Mouse (Mus musculus) gastrocnemius, adult 2 months (tissue): Measurements from ENCODE around the gene Pus3. TPM values are rescaled to one million over a fixed set of nuclear protein-coding genes. Genes with fewer than 3 reads are reported as not detected.

Source experiments
- DNase-seq: peaks from one replicate; pipeline ENCODE4 v3.0.0; 2022
- H3K27ac ChIP-seq: fragments of 200-600 bp; 2 replicates; pipeline ENCODE4 v1.8.1; 2022; ENCODE audit warnings: mild to moderate bottlenecking
- H3K4me3 ChIP-seq: fragments of 200-600 bp; 2 replicates; pipeline ENCODE4 v1.8.1; 2022; ENCODE audit warnings: mild to moderate bottlenecking, moderate library complexity
- CTCF ChIP-seq: fragments of 200-600 bp; IDR thresholded peaks from 2 replicates; pipeline ENCODE4 v1.8.1; 2022; ENCODE audit warnings: antibody characterized with exemption, mild to moderate bottlenecking, moderate library complexity
- intact Hi-C: fragments of 180-260 bp; cut with DNase I; formaldehyde crosslinking; loops from one replicate; pipeline ENCODE4 v1.15.1; 2025
- long read RNA-seq, 2 experiments: library from polyadenylated mRNA; stranded (forward); transcript quantifications; one replicate each; pipeline ENCODE4 v2.0.0; 2021
- total RNA-seq, 2 experiments: library from RNA; stranded (reverse); gene quantifications; 2 replicates each; pipeline ENCODE4 v1.2.3; 2021

Pus3 gene
- total RNA-seq = 1 to 10 TPM; 9.0 to 9.1 TPM
- long read RNA-seq, experiment 1, partial matches to known transcripts = 0 of 5 reads
- long read RNA-seq, experiment 1, other reads (novel, unspliced or antisense) = 0 of 5 reads
- long read RNA-seq, experiment 2, partial matches to known transcripts = 0 of 4 reads
- long read RNA-seq, experiment 2, other reads (novel, unspliced or antisense) = 1 of 4 reads

- no peak for DNase-seq
- Histone ChIP-seq H3K27ac (peak within 1 kb of the TSS; percentile 82), H3K4me3 (peak within 1 kb of the TSS; percentile 89)
- TF ChIP-seq CTCF = no peak
- intact Hi-C loops = loop anchor here (10.0 kb wide), 1 partner anchor 604 kb away; no protein-coding TSS in a partner anchor
Observed at GRCm38 (mm10) chr9:35558257-35559008, at the start of gene Pus3, which contains the start of gene Ddx25. Gene Pus3, plus strand, starts transcription at chr9:35558595. Gene Ddx25, minus strand, starts transcription at chr9:35558528.

DNA sequence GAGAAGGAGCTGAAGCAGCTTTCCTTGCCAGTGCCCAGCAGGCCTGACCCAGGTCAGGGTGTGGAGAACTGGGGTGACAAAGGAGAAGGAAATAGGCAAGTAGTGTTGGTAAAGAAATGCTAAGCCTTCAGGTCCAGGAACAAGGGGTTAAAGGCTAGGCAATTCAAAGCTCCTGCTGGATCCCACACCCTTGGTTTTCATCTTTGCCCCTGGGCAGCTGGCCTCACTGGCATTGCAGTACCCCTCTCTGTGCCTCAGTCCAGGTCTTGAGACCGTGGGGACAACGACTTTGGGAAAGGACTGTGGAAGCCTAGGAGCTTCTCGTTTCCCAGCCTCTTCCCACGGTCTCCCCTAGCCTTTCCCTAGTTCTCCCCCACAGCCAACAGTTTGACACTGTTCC is 44.5 kb upstream of the Pus3 start:
- no peak for DNase-seq
- intact Hi-C loops = no loop called here
- no peak for TF ChIP-seq CTCF
- no peak overlapping the region for H3K4me3 ChIP-seq
- H3K27ac ChIP-seq = no peak overlapping the region

DNA sequence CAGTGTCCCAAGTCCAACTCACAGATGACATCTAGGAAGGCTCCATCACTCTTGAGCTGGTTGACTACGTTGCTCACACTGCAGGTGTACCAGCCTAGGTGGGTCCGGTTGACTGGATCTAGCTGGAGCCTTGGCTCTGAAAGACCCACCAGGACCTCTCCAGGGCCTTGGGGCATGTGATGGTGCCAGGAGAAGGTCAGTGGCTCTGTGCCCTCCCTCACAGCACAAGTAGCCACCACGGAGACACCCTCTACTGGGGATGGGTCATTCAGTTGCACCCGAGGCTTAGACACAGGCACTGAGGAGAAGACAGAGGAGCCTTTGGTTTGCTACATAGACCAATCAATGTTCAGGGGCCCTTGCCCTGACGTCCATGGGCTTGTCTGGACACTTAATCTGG is 42.2 kb upstream of the Pus3 start:
- no peak overlapping the region for H3K4me3 ChIP-seq
- no peak for DNase-seq
- intact Hi-C loops = no loop called here
- no peak for TF ChIP-seq CTCF
- H3K27ac ChIP-seq = no peak overlapping the region

DNA sequence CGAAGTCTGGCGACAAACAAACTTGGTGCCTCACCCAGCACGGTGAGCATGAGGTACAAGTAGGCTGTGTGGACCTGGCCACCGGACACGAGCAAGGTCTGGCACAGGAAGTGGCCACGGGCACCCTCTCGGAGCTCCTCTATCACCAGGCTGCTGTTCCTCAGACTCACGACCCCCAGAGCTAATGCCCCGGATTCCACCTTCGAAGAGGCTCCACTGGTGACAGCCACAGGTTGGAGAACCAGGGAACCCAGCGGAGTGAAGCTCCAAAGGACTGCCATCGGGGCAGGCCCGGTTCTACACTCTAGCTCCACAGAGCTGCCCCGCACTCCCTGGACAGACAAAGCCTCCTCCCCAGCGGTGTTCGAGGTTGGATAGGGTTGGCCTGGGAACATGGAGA is 41.7 kb upstream of the Pus3 start:
- TF ChIP-seq CTCF = no peak
- H3K27ac ChIP-seq = no peak overlapping the region
- no peak overlapping the region for H3K4me3 ChIP-seq
- DNase-seq = no peak
- intact Hi-C loops = no loop called here

DNA sequence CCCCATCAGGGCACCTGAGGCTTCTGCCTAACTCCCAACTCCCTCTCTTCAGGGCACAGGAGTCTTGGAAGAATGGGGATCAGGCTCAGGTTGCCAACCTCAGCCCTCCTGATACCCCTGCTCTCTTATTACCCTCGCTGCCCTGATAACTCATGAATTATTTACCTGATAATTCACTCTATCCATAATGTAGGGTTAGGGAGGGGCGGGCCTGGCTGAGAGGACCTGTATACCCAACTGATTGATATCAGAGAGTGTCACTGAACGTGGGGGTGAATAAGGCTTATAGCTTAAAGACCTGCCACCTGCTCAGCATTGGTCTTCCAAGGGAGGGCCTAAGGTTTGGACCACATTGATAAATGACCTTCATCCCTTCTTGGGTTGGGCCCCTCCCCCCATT is 40.2 kb upstream of the Pus3 start, which contains the start of gene Gm1113:
Gm1113 (minus strand) TSS at position 101 of the 400 bp plus-strand sequence.
- no peak for DNase-seq
- intact Hi-C loops = no loop called here
- TF ChIP-seq CTCF = no peak
- H3K4me3 ChIP-seq = no peak within 1 kb of the TSS
- no peak within 1 kb of the TSS for H3K27ac ChIP-seq

DNA sequence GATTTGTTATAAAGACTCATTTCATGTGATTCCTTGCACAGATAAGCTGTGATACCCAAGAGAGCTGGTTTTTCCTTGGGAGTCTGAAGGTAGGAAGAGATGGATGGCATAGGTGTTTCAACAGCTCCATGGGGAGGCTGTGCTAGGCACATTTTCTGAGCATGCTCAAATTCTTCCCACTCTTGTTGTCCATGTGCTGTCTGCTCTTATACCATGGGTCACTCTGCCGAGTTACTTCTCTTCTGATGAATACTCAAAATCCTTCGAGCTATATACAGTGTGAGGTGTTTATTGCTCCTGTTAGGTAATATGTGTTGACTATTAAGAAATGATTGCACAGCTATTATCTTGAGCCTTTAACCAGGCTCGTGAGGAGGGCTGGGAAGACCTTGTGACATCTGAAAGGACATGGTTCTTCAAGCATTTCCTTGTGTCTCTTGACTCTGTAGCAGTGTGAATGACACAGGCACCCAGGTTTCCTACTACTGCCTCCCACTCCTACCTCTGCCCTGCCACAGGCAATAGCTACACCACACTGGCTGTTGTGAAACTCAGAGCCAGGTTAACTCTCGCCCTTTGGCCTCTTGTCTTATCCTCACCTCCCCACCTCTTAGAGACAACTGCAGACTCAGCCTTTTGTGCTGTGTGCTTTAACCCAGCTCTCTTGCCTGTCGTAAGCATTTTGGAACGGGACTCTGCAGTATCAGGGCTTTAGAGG is 37.6 kb upstream of the Pus3 start:
- no peak overlapping the region for H3K4me3 ChIP-seq

GRCm38 (mm10) chr9:35522241-35522640 is 36.2 kb upstream of the Pus3 start:
- Histone ChIP-seq H3K4me3 (no peak overlapping the region), H3K27ac (no peak overlapping the region)
- DNase-seq = no peak
- intact Hi-C loops = loop anchor here (5.0 kb wide), 1 partner anchor 100 kb away; the partner anchor contains the start of gene Cdon
- no peak for TF ChIP-seq CTCF

More for the DNA sequence above, 37.6 kb upstream of the Pus3 start:
- DNase-seq = no peak
- no peak for TF ChIP-seq CTCF
- no peak overlapping the region for H3K27ac ChIP-seq
- intact Hi-C loops = loop anchor here (5.0 kb wide), 1 partner anchor 98 kb away; the partner anchor contains the start of gene Cdon

DNA sequence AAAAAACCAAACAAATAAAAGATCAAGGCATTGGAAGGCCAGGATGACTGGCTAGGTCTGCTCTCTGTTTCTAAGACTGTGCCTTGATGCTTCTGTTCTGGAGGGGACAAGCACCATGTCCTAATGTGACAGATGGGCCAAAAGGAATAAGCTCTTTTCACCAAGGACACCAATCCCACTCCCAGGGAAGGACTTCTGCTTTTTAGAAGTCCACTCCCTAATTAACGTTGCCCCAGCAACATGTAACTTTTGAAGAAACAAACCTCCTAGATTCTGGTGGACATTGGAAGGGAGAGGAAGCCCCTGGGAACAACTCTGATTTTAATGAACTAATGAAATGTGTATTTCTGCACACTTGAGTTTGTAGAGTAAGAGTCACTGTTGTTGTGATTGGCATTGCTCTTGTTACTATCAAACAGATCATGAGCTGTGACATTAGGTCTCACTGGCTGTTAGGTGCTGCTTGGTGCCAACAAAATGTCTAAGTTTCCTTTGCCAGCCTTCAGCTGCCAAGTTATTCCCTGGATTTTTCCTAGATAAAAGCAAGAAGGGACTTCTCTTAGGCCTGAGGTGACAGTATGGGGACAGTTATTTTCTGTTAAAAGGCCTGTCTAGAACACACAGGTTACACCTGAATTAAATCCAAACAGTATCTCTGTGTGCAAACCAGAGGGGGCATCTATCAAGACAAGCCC is 35.4 kb upstream of the Pus3 start:
- intact Hi-C loops = loop anchor here (5.0 kb wide), 1 partner anchor 101 kb away; the partner anchor contains the start of gene Cdon
- no peak overlapping the region for H3K4me3 ChIP-seq
- no peak for TF ChIP-seq CTCF
- peak overlapping the region; percentile 67; the same call in 1 of the 2 replicates for H3K27ac ChIP-seq
- DNase-seq = no peak

DNA sequence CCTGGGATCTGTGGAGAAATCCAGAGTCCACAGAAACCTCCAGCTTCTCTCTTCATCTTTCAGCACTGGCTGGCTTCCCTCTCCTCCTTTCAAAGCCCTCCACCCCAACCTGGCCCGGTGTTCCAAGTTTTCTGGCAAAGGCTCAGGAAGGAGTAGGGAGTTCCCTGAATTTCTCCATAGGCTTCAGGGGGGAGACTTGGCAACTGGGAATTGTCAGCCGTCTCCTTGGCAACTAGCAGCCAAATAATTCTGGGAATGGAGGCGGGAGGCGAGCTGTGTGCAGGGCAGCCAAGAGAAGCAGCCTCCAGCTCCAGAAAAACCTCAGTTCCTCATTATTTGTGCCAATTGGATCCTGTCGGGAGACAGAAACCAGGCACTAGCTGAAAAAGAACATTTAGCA is 34.9 kb upstream of the Pus3 start:
- Histone ChIP-seq H3K27ac (peak overlapping the region; percentile 67), H3K4me3 (peak overlapping the region; percentile 15; the same call in 1 of the 2 replicates)
- DNase-seq = peak; percentile 59
- intact Hi-C loops = loop anchor here (5.0 kb wide), 1 partner anchor 101 kb away; the partner anchor contains the start of gene Cdon
- TF ChIP-seq CTCF = no peak

DNA sequence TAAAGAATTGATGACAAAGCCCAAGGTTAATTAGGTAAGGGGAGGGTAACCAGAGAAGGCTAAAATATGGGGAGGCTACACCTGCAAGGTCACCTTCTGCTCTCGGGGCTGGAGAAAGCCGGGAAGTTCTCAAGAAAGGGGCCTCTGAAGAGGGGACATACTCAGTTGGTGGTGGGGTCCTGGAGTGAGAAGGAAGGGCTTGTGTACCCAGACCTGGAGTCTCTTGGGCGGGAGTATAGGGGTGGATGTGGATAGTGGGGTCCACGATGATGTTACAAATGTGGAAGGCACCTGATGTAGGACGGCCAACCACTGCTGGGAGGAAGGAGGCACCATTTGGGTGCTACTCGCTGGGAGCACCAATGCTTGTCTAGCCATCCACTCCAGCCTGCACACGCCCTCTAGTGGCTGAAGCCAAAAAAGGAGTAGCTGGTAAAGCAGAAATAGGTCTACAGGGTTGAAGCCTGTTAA is 34.4 kb upstream of the Pus3 start:
- H3K4me3 ChIP-seq = peak overlapping the region; percentile 15; the same call in 1 of the 2 replicates
- H3K27ac ChIP-seq = peak overlapping the region; percentile 67
- intact Hi-C loops = loop anchor here (1.0 to 5.0 kb wide), 2 partner anchors 102 to 242 kb away; partner anchors contain the start of gene Cdon
- DNase-seq = peak; percentile 79
- TF ChIP-seq CTCF = peak; percentile 92

DNA sequence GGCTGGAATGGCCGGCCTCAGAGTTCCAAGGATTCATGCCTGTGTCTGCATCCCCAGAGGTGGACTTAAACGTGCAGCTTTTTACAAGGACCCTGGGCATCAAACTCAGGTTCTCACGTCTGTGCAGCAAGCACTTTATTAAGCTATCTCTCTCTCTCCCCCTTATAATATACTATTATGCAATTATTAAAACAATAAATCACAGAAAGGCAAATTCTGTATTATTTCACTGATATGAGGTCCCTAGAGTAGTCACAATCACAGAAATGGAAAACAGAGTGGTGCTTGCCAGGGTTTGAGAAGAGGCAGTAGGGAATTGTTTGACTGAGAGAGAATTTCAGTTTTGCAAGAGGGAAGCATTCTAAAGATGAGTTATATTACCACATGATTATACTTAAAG is 29.3 kb upstream of the Pus3 start:
- no peak for DNase-seq
- Histone ChIP-seq H3K4me3 (no peak overlapping the region), H3K27ac (no peak overlapping the region)
- intact Hi-C loops = no loop called here
- TF ChIP-seq CTCF = no peak

GRCm38 (mm10) chr9:35529796-35530195 is 28.6 kb upstream of the Pus3 start:
- DNase-seq = no peak
- H3K4me3 ChIP-seq = no peak overlapping the region
- intact Hi-C loops = no loop called here
- no peak for TF ChIP-seq CTCF
- no peak overlapping the region for H3K27ac ChIP-seq
